Mouse (Mus musculus) brain, embryonic 14.5 days (tissue): ENCODE results near the gene Kif18b.

ENCODE experiments used
- CTCF ChIP-seq: fragments of 200-500 bp; IDR thresholded peaks from 2 replicates; pipeline ENCODE4 v1.5.1; 2012; ENCODE audit warnings: inconsistent platforms, mild to moderate bottlenecking, moderate library complexity, borderline replicate concordance; ENCODE audit not compliant: insufficient read depth, insufficient read length; ENCODE audit errors: extremely low read depth
- POLR2A ChIP-seq: fragments of 200-500 bp; IDR thresholded peaks from 2 replicates; pipeline ENCODE4 v1.6.1; 2012; ENCODE audit warnings: mild to moderate bottlenecking, inconsistent platforms, borderline replicate concordance; ENCODE audit not compliant: poor library complexity, insufficient read depth, insufficient read length, severe bottlenecking; ENCODE audit errors: extremely low read depth

GRCm38 (mm10) chr11:102900763-102901162 is 24.2 kb downstream of the Kif18b start, which contains the start of gene Gfap:
- peak; percentile 96 for TF ChIP-seq CTCF
- TF ChIP-seq POLR2A: no peak
